Mouse (Mus musculus) MEL (cell line): ENCODE results near the gene Eva1c. TPM values are rescaled to one million over a fixed set of nuclear protein-coding genes. Genes with fewer than 3 reads are reported as not detected.

Experiments
- DNase-seq: peaks from one replicate; pipeline ENCODE4 v3.0.0; 2011; ENCODE audit warnings: low read depth, low spot score
- H3K27ac ChIP-seq: 2 replicates; pipeline ENCODE4 v1.5.1; 2012; ENCODE audit warnings: low read depth, mild to moderate bottlenecking, control low read depth, low read length, moderate library complexity; ENCODE audit not compliant: control insufficient read depth
- H3K27me3 ChIP-seq, 2 experiments: fragments of 150-350 bp in 1 of 2; sonication (generic) in 1 of 2; 2 replicates each; pipeline ENCODE4 v1.6.1; 2012; ENCODE audit warnings: low read length in 2 of 2, mild to moderate bottlenecking in 2 of 2, improper control_type of control experiment in 1 of 2, moderate library complexity in 1 of 2; ENCODE audit not compliant: insufficient read depth in 2 of 2, control insufficient read depth in 1 of 2
- H3K36me3 ChIP-seq, 2 experiments: 2 replicates each; pipeline ENCODE4 v1.6.1; 2012 to 2014; ENCODE audit warnings: low read length in 2 of 2, improper control_type of control experiment in 1 of 2, inconsistent platforms in 1 of 2, mild to moderate bottlenecking in 1 of 2; ENCODE audit not compliant: insufficient read depth in 2 of 2, control insufficient read depth in 1 of 2
- H3K4me1 ChIP-seq, 2 experiments: fragments of 150-350 bp in 1 of 2; sonication (generic) in 1 of 2; 2 replicates each; pipeline ENCODE4 v1.6.1; 2012; ENCODE audit warnings: low read length in 2 of 2, improper control_type of control experiment in 1 of 2, mild to moderate bottlenecking in 1 of 2; ENCODE audit not compliant: insufficient read depth in 2 of 2, control insufficient read depth in 1 of 2
- H3K4me3 ChIP-seq, 2 experiments: fragments of 150-350 bp in 1 of 2; sonication (generic) in 1 of 2; 2 replicates each; pipeline ENCODE4 v1.5.1; 2012; ENCODE audit warnings: low read depth in 2 of 2, low read length in 2 of 2, mild to moderate bottlenecking in 2 of 2, moderate library complexity in 2 of 2, control low read depth in 1 of 2, improper control_type of control experiment in 1 of 2; ENCODE audit not compliant: control insufficient read depth in 1 of 2, insufficient read depth in 1 of 2
- H3K79me2 ChIP-seq: 2 replicates; pipeline ENCODE4 v1.6.1; 2012; ENCODE audit warnings: mild to moderate bottlenecking, low read length, moderate library complexity; ENCODE audit not compliant: control insufficient read depth, poor library complexity, insufficient read depth
- H3K9ac ChIP-seq: 2 replicates; pipeline ENCODE4 v1.6.1; 2012; ENCODE audit warnings: low read depth, mild to moderate bottlenecking, control low read depth, low read length, moderate library complexity; ENCODE audit not compliant: control insufficient read depth, poor library complexity, severe bottlenecking
- H3K9me3 ChIP-seq: fragments of 150-350 bp; sonication (generic); replicated peaks from 2 replicates; pipeline ENCODE4 v1.6.1; 2012; ENCODE audit warnings: mild to moderate bottlenecking, low read length, improper control_type of control experiment, moderate library complexity; ENCODE audit not compliant: insufficient read depth
- BHLHE40 ChIP-seq: IDR thresholded peaks from 2 replicates; pipeline ENCODE4 v1.6.1; 2012; ENCODE audit warnings: low read depth, mild to moderate bottlenecking, inconsistent platforms, low read length, improper control_type of control experiment, borderline replicate concordance
- CHD2 ChIP-seq: IDR thresholded peaks from 2 replicates; pipeline ENCODE4 v1.6.1; 2011; ENCODE audit warnings: low read length, improper control_type of control experiment
- CTCF ChIP-seq, 3 experiments: IDR thresholded peaks in 2 of 3; conservative IDR thresholded peaks in 1 of 3; 2 replicates each; pipeline ENCODE4 v1.5.1; 2011 to 2012; ENCODE audit warnings: low read length in 3 of 3, low read depth in 2 of 3, mild to moderate bottlenecking in 2 of 3, improper control_type of control experiment in 1 of 3, inconsistent platforms in 1 of 3, mixed read lengths in 1 of 3, moderate library complexity in 1 of 3; ENCODE audit not compliant: control insufficient read depth in 1 of 3, insufficient read depth in 1 of 3, poor library complexity in 1 of 3, severe bottlenecking in 1 of 3
- E2F4 ChIP-seq: IDR thresholded peaks from 2 replicates; pipeline ENCODE4 v1.6.1; 2011; ENCODE audit warnings: low read depth, low read length, improper control_type of control experiment, borderline replicate concordance
- ELF1 ChIP-seq: IDR thresholded peaks from 2 replicates; pipeline ENCODE4 v1.6.1; 2014; ENCODE audit warnings: low read depth, mild to moderate bottlenecking, inconsistent platforms, low read length, improper control_type of control experiment, moderate library complexity
- EP300 ChIP-seq, 2 experiments: IDR thresholded peaks; 2 replicates each; pipeline ENCODE4 v1.6.1; 2011; ENCODE audit warnings: improper control_type of control experiment in 2 of 2, low read length in 2 of 2, low read depth in 1 of 2, mild to moderate bottlenecking in 1 of 2
- ETS1 ChIP-seq: IDR thresholded peaks from 2 replicates; pipeline ENCODE4 v1.6.1; 2012; ENCODE audit warnings: low read depth, mild to moderate bottlenecking, inconsistent platforms, low read length, improper control_type of control experiment, moderate library complexity
- GABPA ChIP-seq: IDR thresholded peaks from 2 replicates; pipeline ENCODE4 v1.6.1; 2012; ENCODE audit warnings: low read depth, mild to moderate bottlenecking, inconsistent platforms, low read length, improper control_type of control experiment, moderate library complexity
- GATA1 ChIP-seq: IDR thresholded peaks from 2 replicates; pipeline ENCODE4 v1.6.1; 2011; ENCODE audit warnings: low read depth, low read length, improper control_type of control experiment
- HCFC1 ChIP-seq: IDR thresholded peaks from 2 replicates; pipeline ENCODE4 v1.6.1; 2012; ENCODE audit warnings: low read depth, mild to moderate bottlenecking, inconsistent platforms, low read length, improper control_type of control experiment, moderate library complexity
- JUND ChIP-seq: IDR thresholded peaks from 2 replicates; pipeline ENCODE4 v1.6.1; 2011; ENCODE audit warnings: low read depth, mild to moderate bottlenecking, improper control_type of control experiment, low read length
- MAX ChIP-seq: IDR thresholded peaks from 2 replicates; pipeline ENCODE4 v1.6.1; 2011; ENCODE audit warnings: low read length, improper control_type of control experiment
- MEF2A ChIP-seq: IDR thresholded peaks from 2 replicates; pipeline ENCODE4 v1.6.1; 2014; ENCODE audit warnings: low read depth, mild to moderate bottlenecking, inconsistent platforms, low read length, improper control_type of control experiment; ENCODE audit not compliant: poor library complexity, insufficient replicate concordance, severe bottlenecking; ENCODE audit errors: extremely low read depth
- MXI1 ChIP-seq: IDR thresholded peaks from 2 replicates; pipeline ENCODE4 v1.6.1; 2011; ENCODE audit warnings: mild to moderate bottlenecking, low read depth, low read length, improper control_type of control experiment
- MYB ChIP-seq: IDR thresholded peaks from 2 replicates; pipeline ENCODE4 v1.6.1; 2011; ENCODE audit warnings: mild to moderate bottlenecking, low read depth, low read length, improper control_type of control experiment
- MYC ChIP-seq: IDR thresholded peaks from 2 replicates; pipeline ENCODE4 v1.6.1; 2011; ENCODE audit warnings: low read depth, mild to moderate bottlenecking, low read length, improper control_type of control experiment, moderate library complexity
- POLR2AphosphoS2 ChIP-seq: IDR thresholded peaks from 2 replicates; pipeline ENCODE4 v1.6.1; 2011; ENCODE audit warnings: low read length, improper control_type of control experiment
- POLR2AphosphoS5 ChIP-seq: IDR thresholded peaks from 2 replicates; pipeline ENCODE4 v1.6.1; 2012; ENCODE audit warnings: low read depth, borderline replicate concordance, mild to moderate bottlenecking, inconsistent platforms, low read length, moderate library complexity, mixed read lengths
- RAD21 ChIP-seq: IDR thresholded peaks from 2 replicates; pipeline ENCODE4 v1.6.1; 2011; ENCODE audit warnings: mild to moderate bottlenecking, low read depth, low read length, improper control_type of control experiment
- SIN3A ChIP-seq: IDR thresholded peaks from 2 replicates; pipeline ENCODE4 v1.6.1; 2012; ENCODE audit warnings: low read length, improper control_type of control experiment, inconsistent platforms
- SMC3 ChIP-seq: IDR thresholded peaks from 2 replicates; pipeline ENCODE4 v1.6.1; 2011; ENCODE audit warnings: low read depth, low read length, improper control_type of control experiment
- TAL1 ChIP-seq: IDR thresholded peaks from 2 replicates; pipeline ENCODE4 v1.6.1; 2012; ENCODE audit warnings: mild to moderate bottlenecking, inconsistent platforms, low read length, moderate library complexity, mixed read lengths
- TBP ChIP-seq: IDR thresholded peaks from 2 replicates; pipeline ENCODE4 v1.8.0; 2011; ENCODE audit warnings: low read depth, low read length, improper control_type of control experiment
- TCF12 ChIP-seq: IDR thresholded peaks from 2 replicates; pipeline ENCODE4 v1.6.1; 2014; ENCODE audit warnings: low read depth, mild to moderate bottlenecking, inconsistent platforms, low read length, improper control_type of control experiment, moderate library complexity
- UBTF ChIP-seq: IDR thresholded peaks from 2 replicates; pipeline ENCODE4 v1.6.1; 2012; ENCODE audit warnings: low read depth, mild to moderate bottlenecking, inconsistent platforms, low read length, improper control_type of control experiment, moderate library complexity, borderline replicate concordance; ENCODE audit not compliant: insufficient read depth
- USF1 ChIP-seq: IDR thresholded peaks from 2 replicates; pipeline ENCODE4 v1.6.1; 2014; ENCODE audit warnings: low read depth, mild to moderate bottlenecking, inconsistent platforms, low read length, improper control_type of control experiment, moderate library complexity
- USF2 ChIP-seq, 2 experiments: IDR thresholded peaks; 2 replicates each; pipeline ENCODE4 v1.6.1; 2011 to 2012; ENCODE audit warnings: improper control_type of control experiment in 2 of 2, low read length in 2 of 2, borderline replicate concordance in 1 of 2, inconsistent platforms in 1 of 2, low read depth in 1 of 2, mild to moderate bottlenecking in 1 of 2; ENCODE audit not compliant: insufficient read depth in 1 of 2
- ZKSCAN1 ChIP-seq: IDR thresholded peaks from 2 replicates; pipeline ENCODE4 v1.6.1; 2012; ENCODE audit warnings: low read depth, mild to moderate bottlenecking, inconsistent platforms, low read length, improper control_type of control experiment, moderate library complexity
- ZMIZ1 ChIP-seq: IDR thresholded peaks from 2 replicates; pipeline ENCODE4 v1.6.1; 2012; ENCODE audit warnings: low read depth, mild to moderate bottlenecking, inconsistent platforms, low read length, improper control_type of control experiment, moderate library complexity
- polyA plus RNA-seq, 2 experiments: library from polyadenylated mRNA; stranded (reverse) in 1 of 2; unstranded in 1 of 2; fragments of >175 nt in 1 of 2; fragments of >200 nt in 1 of 2; gene quantifications; 2 replicates each; pipeline versions ENCODE4 v1.2.1 to v1.2.4; 2012; ENCODE audit warnings: low replicate concordance in 2 of 2, low read depth in 1 of 2; ENCODE audit not compliant: insufficient read length in 2 of 2, insufficient read depth in 1 of 2, missing spikeins in 1 of 2
- total RNA-seq: library from RNA; depleted of rRNA; stranded (reverse); fragments of 300-350 nt; gene quantifications from 2 replicates; pipeline ENCODE4 v1.2.3, GENCODE M21; 2012

Gene Eva1c
- total and polyA plus RNA-seq, 3 experiments: 0.06 TPM; not detected in 2

GRCm38 (mm10) chr16:90804466-90804865 is 22.1 kb upstream of the Eva1c start:
- H3K36me3 ChIP-seq: peaks cover 5 to 10% of the 10 kb centered on the region in 2 experiments; a peak in 3 of 4 replicates
- H3K4me1 ChIP-seq: peaks cover 0 to 10% of the 10 kb centered on the region in 2 experiments; a peak in 2 of 4 replicates
- no peak overlapping the region for H3K27ac ChIP-seq
- TF ChIP-seq RAD21 (no peak), JUND (no peak), CTCF (IDR thresholded peaks at IDR 0.05 in 2 of 3, conservative IDR thresholded peaks at IDR 0.05 in 1 of 3; ENCODE audit: control insufficient read depth in 1 of 3, insufficient read depth in 1 of 3, low read depth in 2 of 3, low read length in 3 of 3, poor library complexity in 1 of 3, severe bottlenecking in 1 of 3) (no peak)
- DNase-seq: no peak
- peaks cover 22% of the 10 kb centered on the region for H3K79me2 ChIP-seq
- H3K9ac ChIP-seq: no peak overlapping the region
- no peaks in the 10 kb centered on the region for H3K9me3 ChIP-seq
- H3K27me3 ChIP-seq: no peaks in the 10 kb centered on the region
- no peak overlapping the region for H3K4me3 ChIP-seq

GRCm38 (mm10) chr16:90809975-90810715 is 16.4 kb upstream of the Eva1c start, which contains the start of gene Urb1:
Gene Urb1, minus strand, starts transcription at chr16:90810413.
- H3K36me3 ChIP-seq: peaks cover 0 to 10% of the 10 kb centered on the region in 2 experiments; a peak in 3 of 4 replicates
- peak within 1 kb of the TSS; percentile 34 for H3K27ac ChIP-seq
- H3K9me3 ChIP-seq: no peaks in the 10 kb centered on the region
- H3K4me1 ChIP-seq: peaks cover 0 to 11% of the 10 kb centered on the region in 2 experiments; a peak in 2 of 4 replicates
- peak within 1 kb of the TSS; percentile 66 for H3K9ac ChIP-seq
- peaks cover 0 to 3% of the 10 kb centered on the region in 2 experiments; a peak in 2 of 4 replicates for H3K27me3 ChIP-seq
- peak within 1 kb of the TSS; percentile 76 to 78 for H3K4me3 ChIP-seq
- peak; percentile 95 for DNase-seq
- peaks cover 30% of the 10 kb centered on the region for H3K79me2 ChIP-seq
- TF ChIP-seq MAX: peak; percentile 94
- no peak for TF ChIP-seq UBTF
- TF ChIP-seq ETS1: no peak
- no peak for TF ChIP-seq TBP
- TF ChIP-seq USF1: peak; percentile 55
- TF ChIP-seq MEF2A: no peak
- 0 out of 2 replicates have a peak, but pooled peaks have one; percentile 9 for TF ChIP-seq TCF12
- TF ChIP-seq MXI1: peak; percentile 100
- no peak for TF ChIP-seq SMC3
- TF ChIP-seq EP300 (IDR thresholded peaks at IDR 0.05; ENCODE audit: low read depth in 1 of 2, low read length in 2 of 2): no peak
- TF ChIP-seq POLR2AphosphoS5: no peak
- TF ChIP-seq TAL1: no peak
- TF ChIP-seq USF2 (IDR thresholded peaks at IDR 0.05; ENCODE audit: borderline replicate concordance in 1 of 2, insufficient read depth in 1 of 2, low read depth in 1 of 2, low read length in 2 of 2): no peak
- no peak for TF ChIP-seq ZKSCAN1
- peak; percentile 81 for TF ChIP-seq ELF1
- TF ChIP-seq BHLHE40: no peak
- TF ChIP-seq SIN3A: peak; percentile 99
- no peak for TF ChIP-seq ZMIZ1
- TF ChIP-seq POLR2AphosphoS2: peak; percentile 40; the same call in 1 of the 2 replicates
- TF ChIP-seq E2F4: no peak
- TF ChIP-seq CTCF (IDR thresholded peaks at IDR 0.05 in 2 of 3, conservative IDR thresholded peaks at IDR 0.05 in 1 of 3; ENCODE audit: control insufficient read depth in 1 of 3, insufficient read depth in 1 of 3, low read depth in 2 of 3, low read length in 3 of 3, poor library complexity in 1 of 3, severe bottlenecking in 1 of 3): no peak
- no peak for TF ChIP-seq CHD2
- TF ChIP-seq MYC: no peak
- TF ChIP-seq GABPA: no peak
- TF ChIP-seq HCFC1: peak; percentile 70
- TF ChIP-seq GATA1: 0 out of 2 replicates have a peak, but pooled peaks have one; percentile 15
- TF ChIP-seq MYB: no peak
